Mouse (Mus musculus): ENCODE data around the gene Med31. TPM values are rescaled to one million over a fixed set of nuclear protein-coding genes. Genes with fewer than 3 reads are reported as not detected.
"Not testable (repeated sequence)": the region's sequence is repeated elsewhere in the genome, so short reads cannot be mapped to it uniquely, and the experiment has no call there.

Med31 gene
- polyA plus RNA-seq, 1 experiment: 0.14 TPM

- Histone ChIP-seq H3K36me3 (ENCODE audit: control insufficient read depth) (peaks cover 25% of the 10 kb centered on the region), H3K4me1 (ENCODE audit: control insufficient read depth) (no peaks in the 10 kb centered on the region), H3K27me3 (ENCODE audit: control insufficient read depth) (no peaks in the 10 kb centered on the region), H3K9me3 (ENCODE audit: control insufficient read depth, low read length) (no peaks in the 10 kb centered on the region), H3K4me3 (replicated peaks) (no peak overlapping the region)
- TF ChIP-seq TAL1 (IDR thresholded peaks at IDR 0.05; ENCODE audit: low read length): no peak
- TF ChIP-seq GATA1 (IDR thresholded peaks at IDR 0.05; ENCODE audit: low read length): no peak
Measured at GRCm38 (mm10) chr11:72180556-72180955, 34.8 kb downstream of the Med31 start.

GRCm38 (mm10) chr11:72176553-72176952 lies 38.8 kb downstream of the Med31 start:
- Histone ChIP-seq H3K36me3 (ENCODE audit: control insufficient read depth) (peaks cover 38% of the 10 kb centered on the region), H3K9me3 (ENCODE audit: control insufficient read depth, low read length) (no peaks in the 10 kb centered on the region), H3K27me3 (ENCODE audit: control insufficient read depth) (no peaks in the 10 kb centered on the region), H3K4me3 (replicated peaks) (no peak overlapping the region), H3K4me1 (ENCODE audit: control insufficient read depth) (no peaks in the 10 kb centered on the region)
- no peak for TF ChIP-seq TAL1 (IDR thresholded peaks at IDR 0.05; ENCODE audit: low read length)
- TF ChIP-seq GATA1 (IDR thresholded peaks at IDR 0.05; ENCODE audit: low read length): no peak

GRCm38 (mm10) chr11:72175966-72176365 lies 39.4 kb downstream of the Med31 start:
- H3K4me1 ChIP-seq (ENCODE audit: control insufficient read depth): no peaks in the 10 kb centered on the region
- TF ChIP-seq TAL1 (IDR thresholded peaks at IDR 0.05; ENCODE audit: low read length) (no peak), GATA1 (IDR thresholded peaks at IDR 0.05; ENCODE audit: low read length) (no peak)
- no peaks in the 10 kb centered on the region for H3K9me3 ChIP-seq (ENCODE audit: control insufficient read depth, low read length)
- no peaks in the 10 kb centered on the region for H3K27me3 ChIP-seq (ENCODE audit: control insufficient read depth)
- no peak overlapping the region for H3K4me3 ChIP-seq (replicated peaks)
- H3K36me3 ChIP-seq (ENCODE audit: control insufficient read depth): peaks cover 37% of the 10 kb centered on the region

- TF ChIP-seq TAL1 (IDR thresholded peaks at IDR 0.05; ENCODE audit: low read length) (no peak), GATA1 (IDR thresholded peaks at IDR 0.05; ENCODE audit: low read length) (no peak)
- no peaks in the 10 kb centered on the region for H3K4me1 ChIP-seq (ENCODE audit: control insufficient read depth)
- no peaks in the 10 kb centered on the region for H3K9me3 ChIP-seq (ENCODE audit: control insufficient read depth, low read length)
- no peaks in the 10 kb centered on the region for H3K27me3 ChIP-seq (ENCODE audit: control insufficient read depth)
- H3K36me3 ChIP-seq (ENCODE audit: control insufficient read depth): peaks cover 40% of the 10 kb centered on the region
- H3K4me3 ChIP-seq (replicated peaks): no peak overlapping the region
Measured at GRCm38 (mm10) chr11:72174721-72175120, 40.7 kb downstream of the Med31 start.

- H3K36me3 ChIP-seq (ENCODE audit: control insufficient read depth): peaks cover 39% of the 10 kb centered on the region
- no peaks in the 10 kb centered on the region for H3K4me1 ChIP-seq (ENCODE audit: control insufficient read depth)
- no peak overlapping the region for H3K4me3 ChIP-seq (replicated peaks)
- H3K9me3 ChIP-seq (ENCODE audit: control insufficient read depth, low read length): no peaks in the 10 kb centered on the region
- TF ChIP-seq TAL1 (IDR thresholded peaks at IDR 0.05; ENCODE audit: low read length): no peak
- no peak for TF ChIP-seq GATA1 (IDR thresholded peaks at IDR 0.05; ENCODE audit: low read length)
- no peaks in the 10 kb centered on the region for H3K27me3 ChIP-seq (ENCODE audit: control insufficient read depth)
Measured at GRCm38 (mm10) chr11:72173506-72173905, 41.9 kb downstream of the Med31 start.

GRCm38 (mm10) chr11:72171906-72172305 lies 43.5 kb downstream of the Med31 start:
- H3K27me3 ChIP-seq (ENCODE audit: control insufficient read depth); H3K4me1 ChIP-seq (ENCODE audit: control insufficient read depth); H3K4me3 ChIP-seq (replicated peaks); H3K9me3 ChIP-seq (ENCODE audit: control insufficient read depth, low read length): not testable (repeated sequence)
- H3K36me3 ChIP-seq (ENCODE audit: control insufficient read depth): peaks cover 40% of the 10 kb centered on the region

GRCm38 (mm10) chr11:72169871-72170270 lies 45.5 kb downstream of the Med31 start:
- peaks cover 36% of the 10 kb centered on the region for H3K36me3 ChIP-seq (ENCODE audit: control insufficient read depth)
- no peak overlapping the region for H3K4me3 ChIP-seq (replicated peaks)

GRCm38 (mm10) chr11:72163198-72163597 lies 52.2 kb downstream of the Med31 start:
- no peaks in the 10 kb centered on the region for H3K9me3 ChIP-seq (ENCODE audit: control insufficient read depth, low read length)
- no peaks in the 10 kb centered on the region for H3K4me1 ChIP-seq (ENCODE audit: control insufficient read depth)
- TF ChIP-seq TAL1 (IDR thresholded peaks at IDR 0.05; ENCODE audit: low read length) (no peak), GATA1 (IDR thresholded peaks at IDR 0.05; ENCODE audit: low read length) (no peak)
- H3K27me3 ChIP-seq (ENCODE audit: control insufficient read depth): no peaks in the 10 kb centered on the region
- no peak overlapping the region for H3K4me3 ChIP-seq (replicated peaks)
- H3K36me3 ChIP-seq (ENCODE audit: control insufficient read depth): peaks cover 20% of the 10 kb centered on the region

More at GRCm38 (mm10) chr11:72169871-72170270, 45.5 kb downstream of the Med31 start:
- Histone ChIP-seq H3K4me1 (ENCODE audit: control insufficient read depth) (no peaks in the 10 kb centered on the region), H3K27me3 (ENCODE audit: control insufficient read depth) (no peaks in the 10 kb centered on the region), H3K9me3 (ENCODE audit: control insufficient read depth, low read length) (no peaks in the 10 kb centered on the region)
- TF ChIP-seq GATA1 (IDR thresholded peaks at IDR 0.05; ENCODE audit: low read length) (no peak), TAL1 (IDR thresholded peaks at IDR 0.05; ENCODE audit: low read length) (no peak)

Other genes starting within 250 kb of the Med31 start
- 0.02 TPM in 2 replicates for gene Aipl1, start 178.1 kb downstream of the Med31 start, polyA plus RNA-seq (2012)
- gene Pimreg, start 173.6 kb downstream of the Med31 start, polyA plus RNA-seq (2012): 0.17 and 0.25 TPM in 2 replicates
- gene Pitpnm3, start 79.8 kb downstream of the Med31 start, polyA plus RNA-seq (2012): not detected in 2 replicates
- gene Gm43951, start 8.8 kb downstream of the Med31 start, polyA plus RNA-seq (2012): 0.02 and 0.03 TPM in 2 replicates
- gene 4933427D14Rik, start 8.1 kb downstream of the Med31 start, polyA plus RNA-seq (2012): 0.05 and 0.09 TPM in 2 replicates
- 2.1 and 3.2 TPM in 2 replicates for gene Txndc17, start 8.0 kb downstream of the Med31 start, polyA plus RNA-seq (2012)
- not detected in 2 replicates for gene Slc13a5, start 51.6 kb upstream of the Med31 start, polyA plus RNA-seq (2012)
- gene Xaf1, start 86.0 kb upstream of the Med31 start, polyA plus RNA-seq (2012): not detected in 2 replicates
- not detected in 2 replicates for gene Fbxo39, start 98.9 kb upstream of the Med31 start, polyA plus RNA-seq (2012)
- gene Tekt1, start 146.8 kb upstream of the Med31 start, polyA plus RNA-seq (2012): not detected in 2 replicates
- gene Smtnl2, start 196.1 kb upstream of the Med31 start, polyA plus RNA-seq (2012): 0.01 TPM in 1 of 2 replicates, not detected in the other
- gene Ggt6, start 219.9 kb upstream of the Med31 start, polyA plus RNA-seq (2012): not detected in 2 replicates
- gene Mybbp1a, start 225.8 kb upstream of the Med31 start, polyA plus RNA-seq (2012): 4.1 TPM in 2 replicates